Mouse (Mus musculus): Measurements from ENCODE around the gene Coq5.

GRCm38 (mm10) chr5:115260356-115260755, 19.1 kb upstream of the Coq5 start:
- TF ChIP-seq CTCF (IDR thresholded peaks at IDR 0.05) (no peak), EP300 (IDR thresholded peaks at IDR 0.05) (no peak)

All from lung, postnatal 0 days (tissue).